Mouse (Mus musculus): Measurements from ENCODE around the gene Schip1.

Schip1 gene

GRCm38 (mm10) chr3:68476336-68476735 is 411.7 kb downstream of the Schip1 start:
- in situ Hi-C loops (cut with MboI): no loop called here

GRCm38 (mm10) chr3:68477478-68477877 is 412.9 kb downstream of the Schip1 start:
- in situ Hi-C loops (cut with MboI): no loop called here

- in situ Hi-C loops (cut with MboI): no loop called here
These were observed 414.7 kb downstream of the Schip1 start for GRCm38 (mm10) chr3:68479266-68479665.

GRCm38 (mm10) chr3:68483517-68483916 is 418.9 kb downstream of the Schip1 start:
- in situ Hi-C loops (cut with MboI): no loop called here

- in situ Hi-C loops (cut with MboI): no loop called here
These were observed 419.4 kb downstream of the Schip1 start for GRCm38 (mm10) chr3:68484021-68484420.

GRCm38 (mm10) chr3:68484561-68484960 is 420.0 kb downstream of the Schip1 start:
- in situ Hi-C loops (cut with MboI): no loop called here

GRCm38 (mm10) chr3:68487621-68488020 is 423.0 kb downstream of the Schip1 start:
- in situ Hi-C loops (cut with MboI): no loop called here

GRCm38 (mm10) chr3:68488316-68488715 is 423.7 kb downstream of the Schip1 start:
- in situ Hi-C loops (cut with MboI): no loop called here

- in situ Hi-C loops (cut with MboI): no loop called here
These were observed 426.9 kb downstream of the Schip1 start for GRCm38 (mm10) chr3:68491516-68491915.

GRCm38 (mm10) chr3:68492066-68492465 is 427.5 kb downstream of the Schip1 start:
- in situ Hi-C loops (cut with MboI): no loop called here

- in situ Hi-C loops (cut with MboI): no loop called here
These were observed 427.9 kb downstream of the Schip1 start for GRCm38 (mm10) chr3:68492513-68492912.

- in situ Hi-C loops (cut with MboI): no loop called here
These were observed 428.6 kb downstream of the Schip1 start for GRCm38 (mm10) chr3:68493170-68493585.

GRCm38 (mm10) chr3:68493586-68494295 is 429.1 kb downstream of the Schip1 start:
- in situ Hi-C loops (cut with MboI): no loop called here

GRCm38 (mm10) chr3:68494296-68495095 is 429.9 kb downstream of the Schip1 start:
- in situ Hi-C loops (cut with MboI): no loop called here

- in situ Hi-C loops (cut with MboI): no loop called here
These were observed 430.6 kb downstream of the Schip1 start for GRCm38 (mm10) chr3:68495096-68495735.

GRCm38 (mm10) chr3:68495736-68496242 is 431.2 kb downstream of the Schip1 start:
- in situ Hi-C loops (cut with MboI): no loop called here

- in situ Hi-C loops (cut with MboI): no loop called here
These were observed 431.9 kb downstream of the Schip1 start for GRCm38 (mm10) chr3:68496513-68496912.

GRCm38 (mm10) chr3:68499532-68500152 is 435.0 kb downstream of the Schip1 start:
- in situ Hi-C loops (cut with MboI): no loop called here

- in situ Hi-C loops (cut with MboI): no loop called here
These were observed 440.2 kb downstream of the Schip1 start for GRCm38 (mm10) chr3:68504838-68505237.

- in situ Hi-C loops (cut with MboI): no loop called here
These were observed 442.2 kb downstream of the Schip1 start for GRCm38 (mm10) chr3:68506769-68507318.

- in situ Hi-C loops (cut with MboI): no loop called here
These were observed 444.0 kb downstream of the Schip1 start for GRCm38 (mm10) chr3:68508629-68509028.

GRCm38 (mm10) chr3:68510872-68511271 is 446.3 kb downstream of the Schip1 start:
- in situ Hi-C loops (cut with MboI): no loop called here

Measured in mature B cell (primary cell).